Mouse (Mus musculus): ENCODE measurements at regions not wholly inside any gene's neighbourhood (a gene's known extent, or its start where the extent isn't known, plus 50 kb on each side); places are given as distances from the start of the nearest gene placed in this dataset.

DNA sequence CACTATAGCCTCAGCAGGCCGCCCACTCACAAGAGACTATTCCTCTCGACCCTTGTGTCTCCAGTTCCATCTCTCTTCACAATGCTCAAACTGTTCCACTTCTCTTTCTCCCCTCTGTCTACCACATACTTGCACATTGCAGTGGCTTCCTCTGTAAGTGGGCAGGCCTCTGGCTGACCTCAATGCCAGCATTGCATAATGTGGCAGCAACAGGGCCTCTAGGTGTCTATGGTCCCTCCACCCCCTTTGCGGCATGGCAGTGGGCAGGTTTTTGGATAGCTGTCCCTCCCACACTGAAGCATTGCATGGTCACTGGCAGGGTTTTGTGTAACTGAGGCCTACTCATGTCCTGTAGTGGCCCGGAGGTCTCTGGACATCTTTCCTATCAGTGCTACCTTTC lies 302.7 kb upstream of the Kcnh8 start:
- 88% methylated on average over 4 of the region's 4 CpGs for WGBS
- Histone ChIP-seq H3K36me3 (ENCODE audit: control insufficient read depth, insufficient read depth, low read length) (no peaks in the 10 kb centered on the region), H3K27me3 (ENCODE audit: control insufficient read depth, insufficient read depth, low read length) (no peaks in the 10 kb centered on the region), H3K4me1 (ENCODE audit: control insufficient read depth, insufficient read depth, low read length) (no peaks in the 10 kb centered on the region), H3K4me3 (ENCODE audit: insufficient read depth, low read depth, low read length) (no peak overlapping the region), H3K79me2 (ENCODE audit: control insufficient read depth, insufficient read depth, low read length) (no peaks in the 10 kb centered on the region), H3K9ac (ENCODE audit: low read depth, low read length) (no peak overlapping the region), H3K27ac (replicated peaks; ENCODE audit: insufficient read depth, low read depth, low read length) (no peak overlapping the region)
- no peak for TF ChIP-seq CTCF (IDR thresholded peaks at IDR 0.05; ENCODE audit: low read depth, low read length)
- no peak for TF ChIP-seq POLR2A (IDR thresholded peaks at IDR 0.05; ENCODE audit: extremely low read depth, insufficient read depth, low read length)
- no peak for DNase-seq (ENCODE audit: extremely low read depth, low read depth, low spot score)

DNA sequence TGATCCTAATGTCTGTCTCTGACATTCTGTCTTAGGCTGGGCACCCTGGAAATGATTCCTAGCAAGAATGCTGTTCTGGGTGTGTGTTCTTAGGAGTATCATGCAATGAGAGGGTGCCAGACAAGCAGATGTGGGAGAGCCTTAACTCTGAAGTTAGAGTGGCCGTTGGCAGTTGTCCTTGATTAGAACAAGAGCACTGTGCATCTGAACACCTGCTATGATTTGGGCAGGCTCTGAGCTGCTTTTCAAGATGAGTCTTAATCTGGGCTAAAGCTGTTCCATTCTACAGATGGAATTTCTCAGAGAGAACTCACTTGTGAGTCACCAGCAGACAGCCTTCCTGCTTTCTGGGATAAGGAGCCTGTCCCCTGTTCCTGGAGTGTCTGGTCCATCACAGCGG lies 317.1 kb upstream of the Kcnh8 start:
- WGBS = 73% methylated on average over 2 of the region's 2 CpGs
- Histone ChIP-seq H3K79me2 (ENCODE audit: control insufficient read depth, insufficient read depth, low read length) (no peaks in the 10 kb centered on the region), H3K27me3 (ENCODE audit: control insufficient read depth, insufficient read depth, low read length) (no peaks in the 10 kb centered on the region), H3K4me3 (ENCODE audit: insufficient read depth, low read depth, low read length) (no peak overlapping the region), H3K9ac (ENCODE audit: low read depth, low read length) (no peak overlapping the region), H3K36me3 (ENCODE audit: control insufficient read depth, insufficient read depth, low read length) (no peaks in the 10 kb centered on the region), H3K4me1 (ENCODE audit: control insufficient read depth, insufficient read depth, low read length) (no peaks in the 10 kb centered on the region), H3K27ac (replicated peaks; ENCODE audit: insufficient read depth, low read depth, low read length) (no peak overlapping the region)
- no peak for DNase-seq (ENCODE audit: extremely low read depth, low read depth, low spot score)
- TF ChIP-seq POLR2A (IDR thresholded peaks at IDR 0.05; ENCODE audit: extremely low read depth, insufficient read depth, low read length) (no peak), CTCF (IDR thresholded peaks at IDR 0.05; ENCODE audit: low read depth, low read length) (no peak)

DNA sequence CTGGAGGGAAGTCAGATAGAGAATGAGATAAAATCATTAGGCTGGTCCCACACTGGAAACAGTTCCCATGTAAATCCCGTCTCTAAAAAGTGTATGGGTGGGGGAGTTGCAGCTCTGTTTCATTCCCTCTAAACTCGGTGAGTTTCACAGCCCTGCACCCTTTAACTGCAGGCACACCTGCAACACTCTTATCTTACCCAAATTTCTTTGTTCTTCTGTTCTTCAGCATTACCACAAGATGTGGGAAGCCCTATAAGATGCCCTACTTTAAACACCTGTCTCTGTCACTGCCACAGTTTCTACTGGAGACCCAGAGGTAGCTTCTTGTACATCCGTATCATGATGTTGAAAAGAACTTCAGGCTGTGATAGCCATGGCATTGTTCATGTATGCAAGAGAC lies 320.2 kb upstream of the Kcnh8 start:
- TF ChIP-seq POLR2A (IDR thresholded peaks at IDR 0.05; ENCODE audit: extremely low read depth, insufficient read depth, low read length) = no peak
- no peak for TF ChIP-seq CTCF (IDR thresholded peaks at IDR 0.05; ENCODE audit: low read depth, low read length)
- no peak overlapping the region for H3K4me3 ChIP-seq (ENCODE audit: insufficient read depth, low read depth, low read length)
- no peaks in the 10 kb centered on the region for H3K36me3 ChIP-seq (ENCODE audit: control insufficient read depth, insufficient read depth, low read length)
- H3K4me1 ChIP-seq (ENCODE audit: control insufficient read depth, insufficient read depth, low read length) = no peaks in the 10 kb centered on the region
- H3K79me2 ChIP-seq (ENCODE audit: control insufficient read depth, insufficient read depth, low read length) = no peaks in the 10 kb centered on the region
- no peak overlapping the region for H3K27ac ChIP-seq (replicated peaks; ENCODE audit: insufficient read depth, low read depth, low read length)
- no peak overlapping the region for H3K9ac ChIP-seq (ENCODE audit: low read depth, low read length)
- H3K27me3 ChIP-seq (ENCODE audit: control insufficient read depth, insufficient read depth, low read length) = no peaks in the 10 kb centered on the region
- no peak for DNase-seq (ENCODE audit: extremely low read depth, low read depth, low spot score)
- 58% methylated on average over 3 of the region's 3 CpGs for WGBS

DNA sequence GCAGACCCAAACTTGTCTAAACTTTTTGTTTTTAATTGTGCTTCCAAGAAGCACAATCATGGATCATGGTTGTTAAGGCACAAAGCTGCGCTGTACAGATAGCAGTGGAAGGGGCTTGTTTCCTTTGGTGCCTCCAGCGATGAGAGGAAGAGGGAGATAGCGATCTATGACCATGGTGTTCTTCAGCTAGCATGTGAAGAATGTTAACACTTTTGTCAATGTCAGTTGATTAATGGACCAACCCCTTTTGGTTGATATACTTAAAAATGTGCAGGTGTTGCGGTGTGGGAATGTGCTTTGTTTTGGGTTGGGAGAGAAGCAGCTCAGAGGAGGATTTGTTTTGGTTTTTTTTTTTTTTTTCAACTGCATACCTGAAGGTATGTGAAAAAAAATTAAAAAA lies 324.0 kb upstream of the Kcnh8 start:
- H3K79me2 ChIP-seq (ENCODE audit: control insufficient read depth, insufficient read depth, low read length) = no peaks in the 10 kb centered on the region
- H3K36me3 ChIP-seq (ENCODE audit: control insufficient read depth, insufficient read depth, low read length) = no peaks in the 10 kb centered on the region
- TF ChIP-seq CTCF (IDR thresholded peaks at IDR 0.05; ENCODE audit: low read depth, low read length) (no peak), POLR2A (IDR thresholded peaks at IDR 0.05; ENCODE audit: extremely low read depth, insufficient read depth, low read length) (no peak)
- H3K4me3 ChIP-seq (ENCODE audit: insufficient read depth, low read depth, low read length) = no peak overlapping the region
- H3K4me1 ChIP-seq (ENCODE audit: control insufficient read depth, insufficient read depth, low read length) = no peaks in the 10 kb centered on the region
- WGBS = 72% methylated on average over 4 of the region's 4 CpGs
- no peak overlapping the region for H3K27ac ChIP-seq (replicated peaks; ENCODE audit: insufficient read depth, low read depth, low read length)
- H3K27me3 ChIP-seq (ENCODE audit: control insufficient read depth, insufficient read depth, low read length) = no peaks in the 10 kb centered on the region
- H3K9ac ChIP-seq (ENCODE audit: low read depth, low read length) = no peak overlapping the region
- no peak for DNase-seq (ENCODE audit: extremely low read depth, low read depth, low spot score)

DNA sequence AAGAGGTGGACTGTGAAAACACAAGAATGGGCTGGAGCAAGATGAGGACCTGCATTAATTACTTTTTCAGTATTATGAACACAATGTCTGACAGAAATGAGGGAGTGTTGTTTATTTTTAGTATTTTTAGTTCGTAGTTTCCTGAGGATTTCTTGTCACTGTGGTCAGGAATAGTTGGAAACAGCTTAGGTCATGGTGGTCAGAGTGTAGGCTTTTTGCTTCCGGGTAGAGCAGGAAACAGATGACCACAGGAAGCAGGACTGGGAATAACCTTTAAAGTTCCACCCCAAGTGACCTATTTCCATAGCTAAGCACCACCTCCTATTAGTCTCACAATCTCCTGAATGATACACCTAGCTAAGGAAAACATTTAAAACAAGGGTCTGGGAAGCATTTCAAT lies 333.7 kb upstream of the Kcnh8 start:
- Histone ChIP-seq H3K9ac (ENCODE audit: low read depth, low read length) (no peak overlapping the region), H3K4me3 (ENCODE audit: insufficient read depth, low read depth, low read length) (no peak overlapping the region), H3K27me3 (ENCODE audit: control insufficient read depth, insufficient read depth, low read length) (no peaks in the 10 kb centered on the region), H3K79me2 (ENCODE audit: control insufficient read depth, insufficient read depth, low read length) (no peaks in the 10 kb centered on the region), H3K36me3 (ENCODE audit: control insufficient read depth, insufficient read depth, low read length) (no peaks in the 10 kb centered on the region), H3K27ac (replicated peaks; ENCODE audit: insufficient read depth, low read depth, low read length) (no peak overlapping the region), H3K4me1 (ENCODE audit: control insufficient read depth, insufficient read depth, low read length) (no peaks in the 10 kb centered on the region)
- 58% methylated on average over 2 of the region's 2 CpGs for WGBS
- DNase-seq (ENCODE audit: extremely low read depth, low read depth, low spot score) = no peak
- TF ChIP-seq CTCF (IDR thresholded peaks at IDR 0.05; ENCODE audit: low read depth, low read length) = no peak
- TF ChIP-seq POLR2A (IDR thresholded peaks at IDR 0.05; ENCODE audit: extremely low read depth, insufficient read depth, low read length) = no peak

DNA sequence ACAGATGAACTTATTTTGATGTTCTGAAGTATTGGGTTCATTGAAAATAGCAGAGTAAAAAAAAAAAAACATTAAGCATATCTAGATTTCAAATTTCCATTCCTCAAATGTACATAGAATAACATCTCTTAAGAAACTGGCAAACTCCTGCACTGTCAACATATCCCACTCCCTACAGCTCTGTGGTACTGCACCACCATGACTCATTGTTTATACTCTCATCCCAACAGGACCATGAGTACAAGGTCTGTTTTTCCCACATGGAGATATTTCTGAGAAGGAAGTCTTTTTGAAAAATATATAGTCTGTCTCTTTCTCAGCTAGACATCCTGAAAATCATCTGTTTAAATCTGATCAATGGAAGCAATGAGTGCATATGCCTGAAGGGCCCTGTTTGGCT lies 351.2 kb upstream of the Kcnh8 start:
- no peaks in the 10 kb centered on the region for H3K79me2 ChIP-seq (ENCODE audit: control insufficient read depth, insufficient read depth, low read length)
- no peaks in the 10 kb centered on the region for H3K36me3 ChIP-seq (ENCODE audit: control insufficient read depth, insufficient read depth, low read length)
- no peaks in the 10 kb centered on the region for H3K4me1 ChIP-seq (ENCODE audit: control insufficient read depth, insufficient read depth, low read length)
- no peak for DNase-seq (ENCODE audit: extremely low read depth, low read depth, low spot score)
- H3K9ac ChIP-seq (ENCODE audit: low read depth, low read length) = no peak overlapping the region
- H3K4me3 ChIP-seq (ENCODE audit: insufficient read depth, low read depth, low read length) = no peak overlapping the region
- no peaks in the 10 kb centered on the region for H3K27me3 ChIP-seq (ENCODE audit: control insufficient read depth, insufficient read depth, low read length)
- TF ChIP-seq POLR2A (IDR thresholded peaks at IDR 0.05; ENCODE audit: extremely low read depth, insufficient read depth, low read length) = no peak
- no peak for TF ChIP-seq CTCF (IDR thresholded peaks at IDR 0.05; ENCODE audit: low read depth, low read length)
- H3K27ac ChIP-seq (replicated peaks; ENCODE audit: insufficient read depth, low read depth, low read length) = no peak overlapping the region
